Mouse (Mus musculus): ENCODE results near the gene Olfr398. TPM values are rescaled to one million over a fixed set of nuclear protein-coding genes. Genes with fewer than 3 reads are reported as not detected.

Gene Olfr398
- polyA plus RNA-seq (2012; rRNA removed), result not detected in 2 replicates

GRCm38 (mm10) chr11:73990307-73990706 lies at the start of gene Olfr398:
Gene Olfr398, minus strand, starts transcription at chr11:73990407.
- Histone ChIP-seq H3K36me3 (ENCODE audit: control insufficient read depth, insufficient read depth, low read length) (no peaks in the 10 kb centered on the region), H3K27me3 (replicated peaks; ENCODE audit: control insufficient read depth, insufficient read depth, low read length) (no peaks in the 10 kb centered on the region), H3K4me3 (ENCODE audit: insufficient read depth, low read depth, low read length) (no peak within 1 kb of the TSS), H3K27ac (ENCODE audit: insufficient read depth, low read depth, low read length) (no peak within 1 kb of the TSS), H3K4me1 (ENCODE audit: control insufficient read depth, insufficient read depth, low read length) (no peaks in the 10 kb centered on the region)
- TF ChIP-seq CTCF (conservative IDR thresholded peaks at IDR 0.05; ENCODE audit: insufficient read depth, insufficient read length, low read depth, low read length), result no peak
- no peak for TF ChIP-seq POLR2A (IDR thresholded peaks at IDR 0.05; ENCODE audit: low read depth, low read length)
- DNase-seq, result no peak

GRCm38 (mm10) chr11:73993115-73993514 lies 2.9 kb upstream of the Olfr398 start:
- TF ChIP-seq POLR2A (IDR thresholded peaks at IDR 0.05; ENCODE audit: low read depth, low read length), result no peak
- 0 out of 2 replicates have a peak, but pooled peaks have one; percentile 12 for TF ChIP-seq CTCF (conservative IDR thresholded peaks at IDR 0.05; ENCODE audit: insufficient read depth, insufficient read length, low read depth, low read length)
- no peaks in the 10 kb centered on the region for H3K36me3 ChIP-seq (ENCODE audit: control insufficient read depth, insufficient read depth, low read length)
- no peaks in the 10 kb centered on the region for H3K4me1 ChIP-seq (ENCODE audit: control insufficient read depth, insufficient read depth, low read length)
- no peak overlapping the region for H3K27ac ChIP-seq (ENCODE audit: insufficient read depth, low read depth, low read length)
- H3K27me3 ChIP-seq (replicated peaks; ENCODE audit: control insufficient read depth, insufficient read depth, low read length), result no peaks in the 10 kb centered on the region
- H3K4me3 ChIP-seq (ENCODE audit: insufficient read depth, low read depth, low read length), result no peak overlapping the region
- peak; percentile 37 for DNase-seq

- TF ChIP-seq CTCF (conservative IDR thresholded peaks at IDR 0.05; ENCODE audit: insufficient read depth, insufficient read length, low read depth, low read length) (no peak), POLR2A (IDR thresholded peaks at IDR 0.05; ENCODE audit: low read depth, low read length) (no peak)
- Histone ChIP-seq H3K27me3 (replicated peaks; ENCODE audit: control insufficient read depth, insufficient read depth, low read length) (no peaks in the 10 kb centered on the region), H3K4me1 (ENCODE audit: control insufficient read depth, insufficient read depth, low read length) (no peaks in the 10 kb centered on the region), H3K36me3 (ENCODE audit: control insufficient read depth, insufficient read depth, low read length) (no peaks in the 10 kb centered on the region), H3K27ac (ENCODE audit: insufficient read depth, low read depth, low read length) (no peak within 1 kb of the TSS), H3K4me3 (ENCODE audit: insufficient read depth, low read depth, low read length) (no peak within 1 kb of the TSS)
- WGBS, result 68% methylated on average over 1 of the region's 1 CpGs
- DNase-seq, result no peak
These were observed 29.7 kb downstream of the Olfr398 start, which contains the start of gene Olfr397 for GRCm38 (mm10) chr11:73960517-73960916. Gene Olfr397, plus strand, starts transcription at chr11:73960817.

GRCm38 (mm10) chr11:73936377-73936776 lies 53.8 kb downstream of the Olfr398 start, which contains the start of gene Olfr23:
Gene Olfr23, plus strand, starts transcription at chr11:73936677.
- Histone ChIP-seq H3K4me1 (ENCODE audit: control insufficient read depth, insufficient read depth, low read length) (no peaks in the 10 kb centered on the region), H3K27ac (ENCODE audit: insufficient read depth, low read depth, low read length) (no peak within 1 kb of the TSS), H3K4me3 (ENCODE audit: insufficient read depth, low read depth, low read length) (no peak within 1 kb of the TSS), H3K27me3 (replicated peaks; ENCODE audit: control insufficient read depth, insufficient read depth, low read length) (no peaks in the 10 kb centered on the region), H3K36me3 (ENCODE audit: control insufficient read depth, insufficient read depth, low read length) (no peaks in the 10 kb centered on the region)
- DNase-seq, result no peak
- no peak for TF ChIP-seq CTCF (conservative IDR thresholded peaks at IDR 0.05; ENCODE audit: insufficient read depth, insufficient read length, low read depth, low read length)

Other genes starting within 250 kb of the Olfr398 start
- not detected in 2 replicates for gene Olfr389, start 209.7 kb downstream of the Olfr398 start, polyA plus RNA-seq (2012; rRNA removed)
- not detected in 2 replicates for gene Olfr390, start 207.4 kb downstream of the Olfr398 start, polyA plus RNA-seq (2012; rRNA removed)
- not detected in 2 replicates for gene Olfr391-ps, start 187.4 kb downstream of the Olfr398 start, polyA plus RNA-seq (2012; rRNA removed)
- gene Olfr392, start 173.4 kb downstream of the Olfr398 start, polyA plus RNA-seq (2012; rRNA removed), result not detected in 2 replicates
- not detected in 2 replicates for gene Olfr393, start 139.0 kb downstream of the Olfr398 start, polyA plus RNA-seq (2012; rRNA removed)
- gene Olfr394, start 99.6 kb downstream of the Olfr398 start, polyA plus RNA-seq (2012; rRNA removed), result not detected in 2 replicates
- not detected in 2 replicates for gene Olfr395, start 81.1 kb downstream of the Olfr398 start, polyA plus RNA-seq (2012; rRNA removed)
- not detected in 2 replicates for gene Olfr23, start 53.7 kb downstream of the Olfr398 start, polyA plus RNA-seq (2012; rRNA removed)
- gene Olfr397, start 29.6 kb downstream of the Olfr398 start, polyA plus RNA-seq (2012; rRNA removed), result not detected in 2 replicates
- gene Olfr139, start 66.1 kb upstream of the Olfr398 start, polyA plus RNA-seq (2012; rRNA removed), result not detected in 2 replicates
- not detected in 2 replicates for gene Olfr399, start 66.2 kb upstream of the Olfr398 start, polyA plus RNA-seq (2012; rRNA removed)
- not detected in 2 replicates for gene Zfp616, start 79.5 kb upstream of the Olfr398 start, polyA plus RNA-seq (2012; rRNA removed)
- gene Olfr401, start 123.3 kb upstream of the Olfr398 start, polyA plus RNA-seq (2012; rRNA removed), result not detected in 2 replicates
- gene Olfr402, start 163.1 kb upstream of the Olfr398 start, polyA plus RNA-seq (2012; rRNA removed), result not detected in 2 replicates
- gene Olfr403, start 195.8 kb upstream of the Olfr398 start, polyA plus RNA-seq (2012; rRNA removed), result not detected in 2 replicates
- gene Olfr43, start 221.0 kb upstream of the Olfr398 start, polyA plus RNA-seq (2012; rRNA removed), result not detected in 2 replicates

Data from kidney, adult 2 months (tissue).